Mouse (Mus musculus) heart, adult 2 months (tissue): ENCODE measurements around the gene Zkscan17. TPM values are rescaled to one million over a fixed set of nuclear protein-coding genes. Genes with fewer than 3 reads are reported as not detected.

Source experiments
- DNase-seq, 2 experiments: peaks; one replicate each; pipeline ENCODE4 v3.0.0; 2021
- H3K27ac ChIP-seq: fragments of 200-600 bp; 2 replicates; pipeline ENCODE4 v1.8.1; 2022
- H3K27me3 ChIP-seq: fragments of 200-500 bp; 2 replicates; pipeline ENCODE4 v1.6.1; 2012; ENCODE audit warnings: mild to moderate bottlenecking, low read length, inconsistent platforms, mixed read lengths; ENCODE audit not compliant: control insufficient read depth, insufficient read depth
- H3K36me3 ChIP-seq: fragments of 200-500 bp; 2 replicates; pipeline ENCODE4 v1.6.1; 2012; ENCODE audit warnings: low read length, inconsistent platforms; ENCODE audit not compliant: control insufficient read depth, insufficient read depth
- H3K4me1 ChIP-seq: fragments of 200-500 bp; 2 replicates; pipeline ENCODE4 v1.6.1; 2011; ENCODE audit warnings: low read length; ENCODE audit not compliant: control insufficient read depth, insufficient read depth
- H3K4me3 ChIP-seq: fragments of 200-600 bp; 2 replicates; pipeline ENCODE4 v1.8.1; 2022
- H3K79me2 ChIP-seq: fragments of 200-500 bp; replicated peaks from 2 replicates; pipeline ENCODE4 v1.6.1; 2012; ENCODE audit warnings: mild to moderate bottlenecking, inconsistent platforms, low read length, moderate library complexity, mixed read lengths; ENCODE audit not compliant: control insufficient read depth, insufficient read depth
- H3K9ac ChIP-seq: fragments of 200-500 bp; 2 replicates; pipeline ENCODE4 v1.6.1; 2012; ENCODE audit warnings: low read depth, mild to moderate bottlenecking, control low read depth, inconsistent platforms, low read length, mixed read lengths
- CTCF ChIP-seq: fragments of 200-600 bp; IDR thresholded peaks from 2 replicates; pipeline ENCODE4 v1.8.1; 2022; ENCODE audit warnings: antibody characterized with exemption, mild to moderate bottlenecking, moderate library complexity
- EP300 ChIP-seq: fragments of 200-500 bp; IDR thresholded peaks from 2 replicates; pipeline ENCODE4 v1.6.1; 2011; ENCODE audit warnings: low read depth, low read length, control low read depth; ENCODE audit not compliant: insufficient read depth
- POLR2A ChIP-seq: fragments of 200-500 bp; IDR thresholded peaks from 2 replicates; pipeline ENCODE4 v1.6.1; 2011; ENCODE audit warnings: mild to moderate bottlenecking, low read depth, low read length, control low read depth; ENCODE audit not compliant: insufficient read depth
- WGBS: fragments of 180-500 bp; shearing (Covaris S2); methylation state at CpG from one replicate; pipeline ENCODE4 v1.1.7; 2018; 5-methylcytosine and 5-hydroxymethylcytosine counted together
- intact Hi-C: fragments of 180-260 bp; cut with DNase I; formaldehyde crosslinking; loops from one replicate; pipeline ENCODE4 v1.15.1; 2025
- polyA plus RNA-seq: library from polyadenylated mRNA; depleted of rRNA; stranded (reverse); fragments of >200 nt; gene quantifications from 2 replicates; pipeline ENCODE4 v1.2.3, GENCODE M21; 2012
- total RNA-seq, 2 experiments: library from RNA; stranded (reverse); gene quantifications; 2 replicates each; pipeline ENCODE4 v1.2.3; 2021

Zkscan17 gene
- total and polyA plus RNA-seq, 3 experiments, result 7.8 to 14.8 (median 11.7) TPM

DNA sequence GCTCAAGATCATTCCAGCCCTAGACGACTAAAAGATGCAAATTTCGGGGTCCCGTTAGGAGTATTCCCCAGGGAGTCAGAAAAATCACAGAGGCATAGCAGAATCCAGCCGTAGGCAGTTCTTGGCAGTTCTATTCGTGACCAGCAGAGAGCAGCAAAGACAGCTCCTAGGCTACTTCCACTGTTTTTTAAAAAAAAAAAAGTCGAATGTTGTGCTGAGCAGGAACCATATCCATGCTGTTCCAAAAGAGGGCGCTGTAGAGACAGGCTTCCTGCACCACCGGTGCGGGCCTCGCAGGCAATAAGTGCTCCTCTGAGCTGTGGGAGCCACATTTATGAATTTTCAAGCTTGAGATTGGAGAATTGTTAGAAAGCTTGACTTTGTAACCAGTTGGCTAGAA, 1.3 kb downstream of the Zkscan17 start:
- Histone ChIP-seq H3K4me3 (no peak overlapping the region), H3K9ac (no peak overlapping the region), H3K4me1 (no peaks in the 10 kb centered on the region; the same call in 1 of the 2 replicates), H3K79me2 (no peaks in the 10 kb centered on the region), H3K27me3 (no peaks in the 10 kb centered on the region), H3K36me3 (no peaks in the 10 kb centered on the region), H3K27ac (no peak overlapping the region)
- peak; percentile 93 for TF ChIP-seq CTCF
- no peak for TF ChIP-seq POLR2A
- 0 out of 2 replicates have a peak, but pooled peaks have one; percentile 47 for TF ChIP-seq EP300
- peak; percentile 61 to 73 for DNase-seq
- 2% methylated on average over 10 of the region's 10 CpGs for WGBS
- intact Hi-C loops, result loop anchor here (2.0 to 10.0 kb wide), 3 partner anchors 44 to 230 kb away; no protein-coding TSS in a partner anchor

DNA sequence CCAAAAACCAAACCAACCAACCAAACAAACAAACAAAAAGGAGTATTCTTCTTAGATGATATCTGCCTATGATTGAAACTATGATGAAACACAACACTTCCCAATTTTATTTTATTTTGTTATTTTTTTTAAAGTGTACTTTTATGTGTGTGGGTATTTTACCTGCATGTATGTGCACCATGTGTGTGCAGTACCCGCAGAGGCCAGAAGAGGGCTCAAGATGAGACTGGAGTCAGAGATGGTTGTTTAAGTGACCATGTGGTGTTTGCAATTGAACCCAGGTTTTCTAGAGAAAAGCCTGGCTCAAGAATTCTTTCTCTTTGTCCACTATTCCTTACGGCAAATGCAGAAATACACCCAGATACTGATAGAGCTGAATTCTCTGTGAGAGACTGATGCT, 2.4 kb downstream of the Zkscan17 start:
- no peaks in the 10 kb centered on the region for H3K36me3 ChIP-seq
- TF ChIP-seq CTCF, result 0 out of 2 replicates have a peak, but pooled peaks have one; percentile 5
- no peak for TF ChIP-seq POLR2A
- TF ChIP-seq EP300, result no peak
- WGBS, result 97% methylated on average over 2 of the region's 2 CpGs
- H3K27ac ChIP-seq, result no peak overlapping the region
- no peak overlapping the region for H3K4me3 ChIP-seq
- H3K27me3 ChIP-seq, result no peaks in the 10 kb centered on the region
- H3K9ac ChIP-seq, result no peak overlapping the region
- intact Hi-C loops, result loop anchor here (2.0 to 10.0 kb wide), 2 partner anchors 45 to 231 kb away; no protein-coding TSS in a partner anchor
- no peak for DNase-seq
- H3K79me2 ChIP-seq, result no peaks in the 10 kb centered on the region
- no peaks in the 10 kb centered on the region; the same call in 1 of the 2 replicates for H3K4me1 ChIP-seq

DNA sequence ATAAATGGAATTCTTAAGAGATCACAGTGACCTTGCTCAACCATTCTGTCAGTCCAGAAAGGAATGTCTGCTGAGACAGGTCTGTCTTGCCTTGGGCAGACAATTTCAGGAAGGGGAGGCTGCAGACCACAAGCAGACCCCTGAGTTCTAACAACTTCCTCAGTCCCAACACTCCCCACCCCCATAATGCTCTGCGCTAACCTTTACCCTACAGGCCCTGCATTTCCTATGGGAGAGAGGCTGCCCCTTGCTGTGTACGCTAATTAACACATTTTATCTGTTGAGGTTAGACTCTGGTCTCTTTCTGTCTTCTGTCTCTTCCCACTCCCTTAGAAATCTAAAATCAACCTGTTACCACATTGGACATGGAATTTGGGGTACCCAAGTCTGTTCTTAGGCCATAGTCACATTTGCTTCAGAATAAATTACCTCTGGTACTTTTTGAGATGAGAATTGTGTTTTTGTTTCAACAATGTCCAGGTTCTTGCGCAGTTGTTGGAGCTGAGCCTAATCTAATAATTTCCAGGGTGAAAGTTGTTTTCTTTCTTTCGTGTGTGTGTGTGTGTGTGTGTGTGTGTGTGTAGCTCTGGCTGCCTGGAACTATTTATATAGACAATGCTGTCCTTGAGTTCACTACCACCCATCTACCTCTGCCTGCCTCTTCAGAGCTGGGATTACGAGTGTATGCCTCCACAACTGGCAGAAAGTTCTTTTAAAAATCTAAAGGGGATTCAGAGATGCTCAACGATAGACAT, 6.6 kb downstream of the Zkscan17 start:
- no peak overlapping the region for H3K4me3 ChIP-seq
- no peaks in the 10 kb centered on the region for H3K79me2 ChIP-seq
- WGBS, result 72% methylated on average over 6 of the region's 6 CpGs
- TF ChIP-seq CTCF, result no peak
- no peak for TF ChIP-seq POLR2A
- TF ChIP-seq EP300, result no peak
- H3K36me3 ChIP-seq, result no peaks in the 10 kb centered on the region
- H3K27ac ChIP-seq, result no peak overlapping the region
- no peaks in the 10 kb centered on the region; the same call in 1 of the 2 replicates for H3K4me1 ChIP-seq
- intact Hi-C loops, result loop anchor here (10.0 kb wide), 1 partner anchor 235 kb away; no protein-coding TSS in a partner anchor
- no peaks in the 10 kb centered on the region for H3K27me3 ChIP-seq
- no peak overlapping the region for H3K9ac ChIP-seq
- DNase-seq, result no peak

DNA sequence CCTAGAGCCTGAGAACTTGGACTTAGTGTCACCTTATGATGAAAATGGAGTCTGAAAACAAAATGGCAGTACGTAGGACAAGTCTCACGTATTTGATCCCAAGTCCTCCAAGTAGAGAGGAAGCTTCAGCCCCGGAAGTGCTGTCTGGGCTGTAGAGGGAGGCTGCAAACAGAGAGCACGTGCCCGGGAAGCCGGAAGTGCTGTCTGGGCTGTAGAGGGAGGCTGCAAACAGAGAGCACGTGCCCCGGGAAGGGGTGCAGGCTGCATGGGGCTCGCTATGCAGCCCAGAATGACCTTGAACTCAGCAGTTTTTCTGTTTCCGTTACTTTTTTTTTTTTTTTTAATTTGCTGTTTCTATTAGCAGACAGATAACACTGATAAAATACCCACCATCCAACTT, 8.3 kb downstream of the Zkscan17 start:
- Histone ChIP-seq H3K27me3 (no peaks in the 10 kb centered on the region), H3K79me2 (no peaks in the 10 kb centered on the region), H3K9ac (no peak overlapping the region), H3K27ac (no peak overlapping the region), H3K36me3 (no peaks in the 10 kb centered on the region), H3K4me1 (no peaks in the 10 kb centered on the region; the same call in 1 of the 2 replicates), H3K4me3 (no peak overlapping the region)
- DNase-seq, result peak in 1 of 2 experiments; percentile 40
- TF ChIP-seq EP300 (no peak), POLR2A (no peak), CTCF (no peak)
- 32% methylated on average over 10 of the region's 10 CpGs for WGBS
- intact Hi-C loops, result no loop called here

DNA sequence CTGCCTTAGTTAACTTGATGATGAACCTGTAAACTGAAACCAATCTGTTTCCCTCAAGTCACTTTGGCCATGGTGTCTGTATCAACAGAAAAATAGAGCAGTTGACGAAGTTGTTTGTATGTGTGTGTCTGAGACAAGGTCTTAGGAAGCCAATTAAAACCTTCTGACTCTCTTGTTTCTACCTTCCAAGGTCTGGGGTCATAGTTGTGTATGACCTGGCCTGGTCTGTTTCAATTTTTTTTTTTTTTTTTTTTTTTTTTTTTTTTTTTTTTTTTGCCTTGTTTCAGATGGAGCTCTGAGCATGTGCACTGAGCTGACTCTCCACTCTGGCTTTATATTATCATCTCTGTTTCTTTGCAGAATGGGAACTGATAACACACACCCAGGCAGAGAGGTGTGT, 9.1 kb downstream of the Zkscan17 start:
- WGBS, result 97% methylated on average over 1 of the region's 1 CpGs
- TF ChIP-seq POLR2A (no peak), EP300 (no peak), CTCF (no peak)

DNA sequence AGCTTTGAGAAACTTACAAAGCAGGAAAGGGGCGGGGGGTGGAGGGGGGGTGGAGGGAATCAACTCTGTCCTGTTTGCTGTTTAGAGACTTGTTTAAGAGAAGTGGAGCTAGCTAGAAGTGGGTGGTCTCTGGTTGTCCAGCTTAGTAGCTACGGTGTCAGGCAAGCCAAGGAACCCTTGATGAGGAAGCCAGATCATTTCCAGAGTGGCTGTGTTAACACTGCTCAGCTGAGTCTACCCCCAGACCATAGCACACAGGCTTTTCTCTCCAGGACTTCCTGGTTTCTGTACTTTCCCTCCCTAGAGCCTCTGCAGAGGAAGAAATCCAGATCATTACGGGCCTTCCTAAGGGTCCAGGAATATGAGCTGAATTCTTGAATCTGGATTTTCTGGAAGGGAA, 11.8 kb downstream of the Zkscan17 start:
- Histone ChIP-seq H3K36me3 (no peaks in the 10 kb centered on the region), H3K4me3 (no peak overlapping the region), H3K79me2 (no peaks in the 10 kb centered on the region), H3K4me1 (no peaks in the 10 kb centered on the region; the same call in 1 of the 2 replicates), H3K27ac (no peak overlapping the region), H3K27me3 (no peaks in the 10 kb centered on the region), H3K9ac (no peak overlapping the region)
- TF ChIP-seq EP300 (no peak), POLR2A (no peak), CTCF (no peak)
- intact Hi-C loops, result no loop called here
- no peak for DNase-seq
- WGBS, result 25% methylated on average over 3 of the region's 3 CpGs

More for the DNA sequence above, 9.1 kb downstream of the Zkscan17 start:
- Histone ChIP-seq H3K4me1 (no peaks in the 10 kb centered on the region; the same call in 1 of the 2 replicates), H3K9ac (no peak overlapping the region), H3K79me2 (no peaks in the 10 kb centered on the region), H3K27me3 (no peaks in the 10 kb centered on the region), H3K27ac (no peak overlapping the region), H3K36me3 (no peaks in the 10 kb centered on the region), H3K4me3 (no peak overlapping the region)
- no peak for DNase-seq
- intact Hi-C loops, result no loop called here
